7 mouse cellular contexts compared by ENCODE assay signal in the genomic region with DNA sequence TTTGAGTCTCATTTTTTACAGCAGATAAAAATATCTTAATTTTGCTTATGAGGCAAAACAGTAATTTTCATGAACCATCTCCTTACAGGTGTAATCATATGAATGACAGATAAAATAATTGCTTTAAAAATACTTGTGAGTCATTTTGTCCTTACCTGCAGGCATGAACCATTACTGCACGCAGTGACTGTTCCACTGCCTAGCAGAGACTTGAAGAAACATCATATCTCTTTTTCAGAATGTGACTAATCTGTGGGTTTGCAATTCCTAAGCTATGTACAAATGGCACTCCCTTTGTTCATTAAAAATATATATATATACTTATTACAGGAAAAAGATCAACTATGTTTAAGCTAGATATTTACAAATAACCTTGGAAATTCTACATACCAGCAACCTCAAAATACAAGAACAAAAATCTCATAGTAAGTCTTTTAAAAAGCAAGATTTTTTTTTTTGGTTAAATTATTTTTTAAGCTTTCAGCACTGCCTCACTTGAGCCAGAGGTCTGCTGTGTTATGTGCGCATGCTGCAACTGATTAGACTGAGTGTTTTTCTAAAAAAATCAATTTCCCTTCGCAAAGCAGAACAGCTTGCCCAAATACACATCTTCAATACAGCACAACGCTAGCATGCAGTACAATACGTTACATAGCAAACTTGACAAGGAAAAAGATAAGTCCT.
DNase-seq lines count a peak whose midpoint lies in the region; ATAC-seq and TF ChIP-seq lines count a peak whose summit lies in the region.

No protein-coding gene starts in this region.

- H3K9me3 ChIP-seq in forebrain, embryonic 14.5 days (replicated peaks; ENCODE audit: control insufficient read depth, low read length): no peaks in the 10 kb centered on the region
- no peaks in the 10 kb centered on the region for H3K9me3 ChIP-seq in liver, embryonic 14.5 days (ENCODE audit: control insufficient read depth, low read length)

- WGBS in forebrain, embryonic 14.5 days: 33% methylated on average over 5 of the region's 5 CpGs
- WGBS in liver, embryonic 14.5 days (ENCODE audit: insufficient replicate concordance): 17% methylated on average over 5 of the region's 5 CpGs

- no peak for TF ChIP-seq POLR2A in testis, adult 2 months (IDR thresholded peaks at IDR 0.05; ENCODE audit: control insufficient read depth, low read depth, low read length)

- ATAC-seq in forebrain, embryonic 14.5 days: peak; percentile 59
- peak; percentile 56 for ATAC-seq in liver, embryonic 14.5 days (ENCODE audit: insufficient read depth)

- no peaks in the 10 kb centered on the region for H3K36me3 ChIP-seq in testis, adult 2 months (ENCODE audit: control insufficient read depth, insufficient read depth, low read length)
- no peaks in the 10 kb centered on the region for H3K36me3 ChIP-seq in forebrain, embryonic 14.5 days (ENCODE audit: control insufficient read depth, insufficient read depth, low read length)
- no peaks in the 10 kb centered on the region for H3K36me3 ChIP-seq in liver, embryonic 14.5 days (replicated peaks; ENCODE audit: control insufficient read depth, insufficient read depth, low read depth)

- no peak overlapping the region for H3K27ac ChIP-seq in testis, adult 2 months (ENCODE audit: control insufficient read depth, insufficient read depth, low read depth, low read length)
- H3K27ac ChIP-seq in forebrain, embryonic 14.5 days (ENCODE audit: low read depth, low read length): peak overlapping the region; percentile 72
- peak overlapping the region; percentile 64 for H3K27ac ChIP-seq in liver, embryonic 14.5 days

- no peaks in the 10 kb centered on the region for H3K4me1 ChIP-seq in testis, adult 2 months (ENCODE audit: control insufficient read depth, insufficient read depth, low read length)
- H3K4me1 ChIP-seq in forebrain, embryonic 14.5 days (ENCODE audit: control insufficient read depth, insufficient read depth, low read length): peaks cover 7% of the 10 kb centered on the region; the same call in 1 of the 2 replicates
- H3K4me1 ChIP-seq in liver, embryonic 14.5 days (replicated peaks; ENCODE audit: control insufficient read depth in 2 of 2, insufficient read depth in 2 of 2, low read length in 1 of 2): peaks cover 0 to 4% of the 10 kb centered on the region in 2 experiments; a peak in 1 of 4 replicates

- peak overlapping the region; percentile 53 for H3K9ac ChIP-seq in forebrain, embryonic 14.5 days (ENCODE audit: low read length)
- H3K9ac ChIP-seq in liver, embryonic 14.5 days (replicated peaks): peak overlapping the region; percentile 47

- peak overlapping the region; percentile 45; the same call in 1 of the 2 replicates for H3K4me3 ChIP-seq in testis, adult 2 months (ENCODE audit: control insufficient read depth, low read depth, low read length)
- peak overlapping the region; percentile 47 for H3K4me3 ChIP-seq in forebrain, embryonic 14.5 days (ENCODE audit: low read depth, low read length)
- H3K4me3 ChIP-seq in liver, embryonic 14.5 days (ENCODE audit: insufficient read depth in 1 of 2, low read depth in 2 of 2, low read length in 2 of 2): peak overlapping the region; percentile 33 to 61

- no peak for TF ChIP-seq EP300 in liver, embryonic 14.5 days (IDR thresholded peaks at IDR 0.05; ENCODE audit: low read depth)

- no peak for DNase-seq in testis, postnatal 14 days (ENCODE audit: low spot score)
- peak; percentile 42 for DNase-seq in forebrain, embryonic 14.5 days (ENCODE audit: low spot score)
- peak in 1 of 3 experiments; percentile 7 for DNase-seq in liver, embryonic 14.5 days (ENCODE audit: low read depth in 3 of 3, low spot score in 3 of 3)
- DNase-seq in urinary bladder, adult 2 months (ENCODE audit: low spot score): no peak
- DNase-seq in c-Kit-positive CD71-positive TER-119-positive erythroid progenitor cells, embryonic 14.5 days (ENCODE audit: low spot score): no peak
- DNase-seq in urinary bladder, adult 18-20 months (ENCODE audit: low spot score in 2 of 2): no peak

- TF ChIP-seq CTCF in testis, adult 2 months (IDR thresholded peaks at IDR 0.05; ENCODE audit: control insufficient read depth, insufficient read depth, insufficient replicate concordance, low read depth, low read length): no peak
- no peak for TF ChIP-seq CTCF in liver, embryonic 14.5 days (IDR thresholded peaks at IDR 0.05; ENCODE audit: low read depth)

- peak overlapping the region; percentile 49 for H3K4me2 ChIP-seq in forebrain, embryonic 14.5 days (ENCODE audit: low read length)
- peak overlapping the region; percentile 77 for H3K4me2 ChIP-seq in liver, embryonic 14.5 days (ENCODE audit: low read depth)

- no peaks in the 10 kb centered on the region for H3K27me3 ChIP-seq in testis, adult 2 months (ENCODE audit: control insufficient read depth, insufficient read depth, low read length)
- H3K27me3 ChIP-seq in forebrain, embryonic 14.5 days (replicated peaks; ENCODE audit: control insufficient read depth, insufficient read depth, low read length): no peaks in the 10 kb centered on the region
- no peaks in the 10 kb centered on the region for H3K27me3 ChIP-seq in liver, embryonic 14.5 days (ENCODE audit: control insufficient read depth, insufficient read depth, low read length)
